Mouse (Mus musculus): ENCODE data around the gene Gm49337. TPM values are rescaled to one million over a fixed set of nuclear protein-coding genes. Genes with fewer than 3 reads are reported as not detected.
A peak's percentile ranks its signal among the peaks of the same experiment; 100 is the strongest.

The Gm49337 gene
- total and polyA plus RNA-seq, 3 experiments, result not detected

DNA sequence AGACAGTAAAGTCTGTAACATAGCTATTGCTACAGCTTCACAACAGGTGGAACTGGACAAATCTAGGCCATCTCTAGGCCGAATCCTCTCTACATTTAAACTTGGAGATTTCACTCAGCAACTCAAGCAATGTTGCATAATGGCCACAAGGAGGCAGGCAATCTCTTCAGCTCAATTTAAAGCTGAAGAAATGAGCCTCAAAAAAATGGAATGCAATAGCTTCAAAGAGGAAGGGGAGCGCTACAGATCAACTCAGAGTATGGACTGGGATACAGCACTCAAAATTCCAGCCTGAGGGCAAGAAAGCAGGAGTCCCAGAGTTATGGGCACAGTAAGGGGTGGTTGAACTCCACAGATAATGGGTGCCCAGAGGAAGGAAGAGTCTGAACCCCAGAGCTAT is 38.2 kb upstream of the Gm49337 start (continued):
- TF ChIP-seq ZNF384 (IDR thresholded peaks at IDR 0.05; ENCODE audit: low read depth, low read length), result peak; percentile 74

DNA sequence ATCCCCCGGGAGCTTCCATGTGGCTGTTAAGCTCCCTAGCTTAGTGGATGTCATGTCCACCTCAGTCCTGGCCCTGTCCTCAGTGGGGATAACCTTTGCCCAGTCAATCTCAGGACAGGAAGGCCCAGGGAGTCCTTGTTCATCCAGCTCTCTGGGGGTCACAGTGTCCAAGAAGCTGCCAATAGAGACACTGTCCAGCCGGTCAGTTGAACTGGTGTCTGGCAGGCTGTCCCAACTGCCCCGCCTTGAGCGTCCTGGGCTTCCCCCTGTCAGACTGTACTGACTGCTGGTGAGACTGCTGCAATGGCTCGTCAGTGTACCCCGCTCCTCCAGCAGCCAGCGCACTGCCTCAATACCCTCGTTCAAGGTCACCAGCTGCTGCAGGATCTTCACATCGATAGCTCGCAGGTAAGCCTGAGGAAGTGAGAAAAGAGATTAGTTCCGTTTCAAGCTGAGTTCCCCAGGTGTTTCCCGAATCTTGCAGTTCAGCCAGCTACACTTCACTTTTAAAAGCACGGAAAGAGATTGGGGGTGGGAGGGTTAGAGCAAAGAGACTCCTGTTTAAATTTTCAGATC is 35.7 kb upstream of the Gm49337 start:
- Histone ChIP-seq H3K4me1 (ENCODE audit: control insufficient read depth in 1 of 2, insufficient read depth in 2 of 2, low read length in 2 of 2) (peaks cover 0 to 2% of the 10 kb centered on the region in 2 experiments; a peak in 1 of 4 replicates), H3K79me2 (ENCODE audit: control insufficient read depth, insufficient read depth, low read length, poor library complexity) (no peaks in the 10 kb centered on the region), H3K4me3 (ENCODE audit: control insufficient read depth in 1 of 2, insufficient read depth in 1 of 2, low read depth in 2 of 2, low read length in 2 of 2) (no peak overlapping the region), H3K27me3 (ENCODE audit: control insufficient read depth in 1 of 2, insufficient read depth in 2 of 2, low read length in 2 of 2) (no peaks in the 10 kb centered on the region), H3K9me3 (replicated peaks; ENCODE audit: insufficient read depth, low read length) (no peaks in the 10 kb centered on the region), H3K27ac (ENCODE audit: control insufficient read depth, low read depth, low read length) (no peak overlapping the region), H3K9ac (ENCODE audit: control insufficient read depth, low read depth, low read length, poor library complexity, severe bottlenecking) (no peak overlapping the region), H3K36me3 (ENCODE audit: control insufficient read depth in 1 of 2, insufficient read depth in 2 of 2, low read length in 2 of 2) (0 out of 4 replicates have a peak, but pooled peaks cover 0 to 2% of the 10 kb centered on the region in 2 experiments)
- DNase-seq (ENCODE audit: low read depth, low spot score), result no peak
- TF ChIP-seq POLR2AphosphoS2 (IDR thresholded peaks at IDR 0.05; ENCODE audit: low read length), result no peak
- no peak for TF ChIP-seq E2F4 (IDR thresholded peaks at IDR 0.05; ENCODE audit: borderline replicate concordance, low read depth, low read length)
- TF ChIP-seq GATA1 (IDR thresholded peaks at IDR 0.05; ENCODE audit: low read depth, low read length), result no peak
- no peak for TF ChIP-seq BHLHE40 (IDR thresholded peaks at IDR 0.05; ENCODE audit: borderline replicate concordance, low read depth, low read length)
- TF ChIP-seq GABPA (IDR thresholded peaks at IDR 0.05; ENCODE audit: low read depth, low read length), result no peak
- no peak for TF ChIP-seq JUND (IDR thresholded peaks at IDR 0.05; ENCODE audit: low read depth, low read length)
- no peak for TF ChIP-seq HCFC1 (IDR thresholded peaks at IDR 0.05; ENCODE audit: low read depth, low read length)
- no peak for TF ChIP-seq ZC3H11A (IDR thresholded peaks at IDR 0.05; ENCODE audit: low read depth, low read length)
- no peak for TF ChIP-seq MEF2A (IDR thresholded peaks at IDR 0.05; ENCODE audit: extremely low read depth, insufficient replicate concordance, low read depth, low read length, poor library complexity, severe bottlenecking)
- no peak for TF ChIP-seq TCF12 (IDR thresholded peaks at IDR 0.05; ENCODE audit: low read depth, low read length)

DNA sequence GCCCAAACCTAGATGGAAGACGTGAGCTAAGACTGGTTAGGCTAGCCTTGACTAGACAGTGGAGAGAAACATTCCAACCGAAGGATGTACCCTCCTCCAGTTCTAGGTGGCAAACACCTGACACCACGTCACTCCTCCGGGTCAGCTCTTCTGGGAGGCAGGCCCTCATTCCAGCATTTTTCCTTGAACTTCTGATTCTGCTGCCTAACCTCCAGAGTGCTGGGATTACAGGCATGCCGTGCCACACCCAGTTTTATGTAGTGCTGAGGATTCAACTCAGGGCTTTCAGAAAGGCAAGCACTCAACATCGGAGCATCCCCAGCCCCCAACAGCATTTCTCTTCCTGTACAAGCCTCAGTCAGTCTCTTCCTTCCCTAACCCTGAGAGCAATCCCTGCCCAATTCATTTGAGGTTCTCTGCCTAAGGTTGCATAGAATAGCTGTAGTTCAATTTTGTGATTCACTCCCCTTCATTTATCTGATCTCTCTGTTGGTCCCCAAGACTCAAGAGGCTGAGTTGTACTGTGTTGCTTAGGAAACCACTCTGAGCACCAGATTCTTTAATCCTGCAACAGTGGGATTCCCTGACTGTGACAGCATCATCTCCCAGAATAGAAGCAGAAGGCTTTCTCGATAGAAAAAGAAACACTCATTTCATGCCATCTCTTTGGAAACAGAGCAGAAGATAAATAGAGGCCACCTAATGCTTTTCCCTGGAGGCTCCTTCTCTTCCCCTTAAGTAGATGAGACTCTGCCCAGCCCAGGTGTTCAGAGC is 32.2 kb upstream of the Gm49337 start:
- no peak for DNase-seq (ENCODE audit: low read depth, low spot score)
- Histone ChIP-seq H3K4me1 (ENCODE audit: control insufficient read depth in 1 of 2, insufficient read depth in 2 of 2, low read length in 2 of 2) (0 out of 4 replicates have a peak, but pooled peaks cover 0 to 3% of the 10 kb centered on the region in 2 experiments), H3K9ac (ENCODE audit: control insufficient read depth, low read depth, low read length, poor library complexity, severe bottlenecking) (no peak overlapping the region), H3K79me2 (ENCODE audit: control insufficient read depth, insufficient read depth, low read length, poor library complexity) (no peaks in the 10 kb centered on the region), H3K27me3 (ENCODE audit: control insufficient read depth in 1 of 2, insufficient read depth in 2 of 2, low read length in 2 of 2) (no peaks in the 10 kb centered on the region), H3K9me3 (replicated peaks; ENCODE audit: insufficient read depth, low read length) (no peaks in the 10 kb centered on the region), H3K4me3 (ENCODE audit: control insufficient read depth in 1 of 2, insufficient read depth in 1 of 2, low read depth in 2 of 2, low read length in 2 of 2) (no peak overlapping the region), H3K27ac (ENCODE audit: control insufficient read depth, low read depth, low read length) (no peak overlapping the region), H3K36me3 (ENCODE audit: control insufficient read depth in 1 of 2, insufficient read depth in 2 of 2, low read length in 2 of 2) (no peaks in the 10 kb centered on the region)
- TF ChIP-seq ZNF384 (IDR thresholded peaks at IDR 0.05; ENCODE audit: low read depth, low read length) (no peak), USF1 (IDR thresholded peaks at IDR 0.05; ENCODE audit: low read depth, low read length) (no peak), GABPA (IDR thresholded peaks at IDR 0.05; ENCODE audit: low read depth, low read length) (no peak), MEF2A (IDR thresholded peaks at IDR 0.05; ENCODE audit: extremely low read depth, insufficient replicate concordance, low read depth, low read length, poor library complexity, severe bottlenecking) (no peak), KAT2A (conservative IDR thresholded peaks at IDR 0.05; ENCODE audit: low read depth, low read length) (no peak), MAFK (IDR thresholded peaks at IDR 0.05; ENCODE audit: borderline replicate concordance, low read depth, low read length) (no peak), ZKSCAN1 (IDR thresholded peaks at IDR 0.05; ENCODE audit: low read depth, low read length) (no peak), MYB (IDR thresholded peaks at IDR 0.05; ENCODE audit: low read depth, low read length) (no peak), MXI1 (IDR thresholded peaks at IDR 0.05; ENCODE audit: low read depth, low read length) (no peak), MAZ (IDR thresholded peaks at IDR 0.05; ENCODE audit: low read depth, low read length) (no peak)
